Mouse (Mus musculus) kidney, adult 2 months (tissue): ENCODE results near the gene Egfr. TPM values are rescaled to one million over a fixed set of nuclear protein-coding genes. Genes with fewer than 3 reads are reported as not detected.

ENCODE experiments used
- DNase-seq: peaks from one replicate; pipeline ENCODE4 v3.0.0; 2021
- H3K27ac ChIP-seq: fragments of 200-500 bp; 2 replicates; pipeline ENCODE4 v1.5.1; 2012; ENCODE audit warnings: low read depth, low read length, control low read depth, inconsistent platforms; ENCODE audit not compliant: insufficient read depth
- H3K27me3 ChIP-seq: fragments of 200-500 bp; replicated peaks from 2 replicates; pipeline ENCODE4 v1.6.1; 2012; ENCODE audit warnings: mild to moderate bottlenecking, moderate library complexity, low read length, inconsistent platforms; ENCODE audit not compliant: control insufficient read depth, insufficient read depth
- H3K36me3 ChIP-seq: fragments of 200-500 bp; 2 replicates; pipeline ENCODE4 v1.6.1; 2012; ENCODE audit warnings: mild to moderate bottlenecking, moderate library complexity, low read length, inconsistent platforms; ENCODE audit not compliant: control insufficient read depth, insufficient read depth
- H3K4me1 ChIP-seq: fragments of 200-500 bp; 2 replicates; pipeline ENCODE4 v1.6.1; 2011; ENCODE audit warnings: low read length; ENCODE audit not compliant: control insufficient read depth, insufficient read depth
- H3K4me3 ChIP-seq: fragments of 200-500 bp; 2 replicates; pipeline ENCODE4 v1.5.1; 2011; ENCODE audit warnings: mild to moderate bottlenecking, low read depth, low read length, control low read depth; ENCODE audit not compliant: insufficient read depth
- CTCF ChIP-seq: fragments of 200-500 bp; conservative IDR thresholded peaks from 2 replicates; pipeline ENCODE4 v1.5.1; 2011; ENCODE audit warnings: low read depth, mild to moderate bottlenecking, control low read depth, low read length, moderate library complexity, mixed read lengths; ENCODE audit not compliant: insufficient read depth, insufficient read length
- POLR2A ChIP-seq: fragments of 200-500 bp; IDR thresholded peaks from one replicate; pipeline ENCODE4 v1.6.1; 2011; ENCODE audit warnings: low read depth, low read length, control low read depth
- WGBS: fragments of 180-500 bp; shearing (Covaris S2); methylation state at CpG from one replicate; pipeline ENCODE4 v1.1.7; 2018; 5-methylcytosine and 5-hydroxymethylcytosine counted together
- polyA plus RNA-seq: library from polyadenylated mRNA; depleted of rRNA; stranded (reverse); fragments of >200 nt; gene quantifications from 2 replicates; pipeline ENCODE4 v1.2.3, GENCODE M21; 2012

The Egfr gene
- polyA plus RNA-seq, 1 experiment: 19.9 TPM

DNA sequence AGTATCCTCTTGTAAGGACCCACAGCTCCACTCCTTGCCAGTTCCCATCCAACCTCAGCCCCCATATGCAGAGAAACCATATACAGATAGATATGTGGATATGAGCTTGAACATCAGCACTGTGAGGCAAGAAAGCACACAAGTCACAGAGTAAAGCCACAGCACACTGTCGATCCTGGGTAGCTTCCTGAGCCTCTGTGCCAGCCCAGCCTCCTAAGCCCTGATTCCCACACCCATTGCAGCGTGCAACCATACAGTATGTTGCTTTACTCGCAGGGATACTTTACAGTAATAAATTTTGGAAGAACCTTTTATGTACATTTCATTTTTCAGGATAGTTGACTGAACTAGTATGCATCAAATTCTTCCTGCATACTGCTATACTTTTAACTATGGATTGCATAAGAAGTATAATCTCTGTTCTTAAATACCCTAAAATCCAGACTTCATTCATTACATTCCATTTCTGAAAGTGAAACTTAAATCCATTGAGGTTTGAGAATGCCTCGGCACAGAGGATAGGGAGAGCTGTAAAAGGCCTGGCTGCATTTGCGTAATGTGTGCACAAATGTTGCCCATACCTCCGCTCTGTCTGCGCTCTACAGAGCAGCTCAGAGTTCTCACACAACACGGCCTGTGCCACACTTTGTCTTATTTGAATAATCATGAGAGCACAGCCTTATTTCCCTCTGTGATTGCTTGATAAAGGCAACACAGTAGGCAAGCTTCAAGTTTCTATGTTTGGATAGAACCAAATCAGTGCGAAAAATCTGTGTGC, 14.2 kb downstream of the Egfr start:
- no peak for TF ChIP-seq CTCF
- no peak for TF ChIP-seq POLR2A
- Histone ChIP-seq H3K27ac (peak overlapping the region; percentile 17; the same call in 1 of the 2 replicates), H3K27me3 (no peaks in the 10 kb centered on the region), H3K36me3 (no peaks in the 10 kb centered on the region), H3K4me1 (peaks cover 29% of the 10 kb centered on the region), H3K4me3 (no peak overlapping the region)
- DNase-seq: no peak
- 63% methylated on average over 9 of the region's 9 CpGs for WGBS

DNA sequence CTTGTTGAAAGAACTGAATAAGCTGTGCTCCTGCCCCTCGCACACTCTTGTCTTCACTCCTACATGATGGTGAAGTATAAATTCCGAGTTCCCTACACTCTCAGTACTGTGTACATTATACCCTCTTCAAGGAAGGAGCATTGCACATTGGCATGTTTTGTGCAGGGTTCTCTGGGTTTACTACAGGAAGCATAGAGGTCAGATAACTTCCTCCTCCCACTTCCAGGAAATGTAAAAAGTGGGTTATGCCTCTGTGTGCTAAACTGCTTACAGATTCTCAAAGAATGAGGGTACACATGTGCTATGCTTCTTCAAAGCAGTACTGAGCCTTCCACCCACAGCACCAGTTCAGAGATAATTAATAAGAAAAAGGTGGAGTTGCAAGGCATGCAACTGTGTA, 16.0 kb downstream of the Egfr start:
- no peaks in the 10 kb centered on the region for H3K27me3 ChIP-seq
- no peak for DNase-seq
- WGBS: 74% methylated on average over 2 of the region's 2 CpGs
- TF ChIP-seq CTCF (no peak), POLR2A (no peak)
- H3K4me3 ChIP-seq: no peak overlapping the region
- H3K4me1 ChIP-seq: peaks cover 37% of the 10 kb centered on the region
- H3K27ac ChIP-seq: no peak overlapping the region
- no peaks in the 10 kb centered on the region for H3K36me3 ChIP-seq

DNA sequence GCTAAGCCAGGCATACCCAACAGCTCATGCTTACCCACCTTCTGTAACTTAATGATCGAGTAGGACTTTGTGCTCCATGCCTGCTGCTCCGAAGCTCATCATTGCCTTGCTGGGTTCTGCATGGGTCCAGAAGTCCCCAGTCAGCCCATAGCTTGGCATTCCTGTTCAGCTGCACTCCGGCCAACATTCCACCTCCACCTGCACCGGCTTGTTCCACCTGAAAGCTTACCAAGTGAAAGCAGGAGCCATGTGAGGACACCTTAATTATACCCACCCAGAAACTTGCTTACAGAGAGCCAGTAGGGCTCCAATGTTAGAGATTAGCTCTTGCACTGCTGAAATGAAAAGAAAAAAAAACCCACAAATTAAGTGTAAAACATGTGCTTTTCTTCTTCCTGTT, 17.3 kb downstream of the Egfr start:
- 34% methylated on average over 4 of the region's 4 CpGs for WGBS
- Histone ChIP-seq H3K4me1 (peaks cover 37% of the 10 kb centered on the region), H3K36me3 (no peaks in the 10 kb centered on the region)

DNA sequence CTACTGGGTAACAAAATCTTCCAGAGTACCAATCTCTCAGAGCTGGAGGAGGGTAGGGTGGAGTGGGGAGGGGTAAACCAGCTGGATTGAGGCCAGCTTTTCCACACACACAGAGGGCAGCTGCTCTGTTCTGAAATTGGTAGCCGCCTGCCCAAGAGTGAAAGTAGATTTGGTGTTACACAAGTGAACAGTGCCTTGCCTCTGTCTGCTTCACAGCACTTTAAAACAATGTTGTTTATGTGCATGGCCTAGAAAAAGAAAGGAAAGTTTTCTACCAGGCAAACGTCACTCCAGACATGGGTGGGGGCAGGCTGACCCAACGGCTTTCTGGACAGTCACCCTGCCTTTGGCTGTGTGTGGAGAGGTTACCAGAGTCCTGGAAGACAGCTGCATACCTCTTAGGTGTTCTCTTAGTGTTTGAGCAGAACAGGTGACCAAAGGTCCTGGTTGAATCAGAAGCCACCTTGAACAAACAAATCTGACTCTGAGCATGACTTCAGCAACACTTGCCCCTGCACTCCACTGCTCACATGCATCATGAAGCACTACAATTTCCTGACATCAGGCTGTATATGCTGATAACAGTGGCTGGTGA, 17.8 kb downstream of the Egfr start:
- Histone ChIP-seq H3K27ac (peak overlapping the region; percentile 99), H3K4me1 (peaks cover 37% of the 10 kb centered on the region), H3K36me3 (no peaks in the 10 kb centered on the region; the same call in 1 of the 2 replicates), H3K27me3 (no peaks in the 10 kb centered on the region), H3K4me3 (no peak overlapping the region)
- TF ChIP-seq POLR2A (no peak), CTCF (no peak)
- 18% methylated on average over 3 of the region's 3 CpGs for WGBS
- DNase-seq: peak; percentile 69

More for the DNA sequence above, 17.3 kb downstream of the Egfr start:
- DNase-seq: peak; percentile 96
- Histone ChIP-seq H3K4me3 (no peak overlapping the region), H3K27ac (peak overlapping the region; percentile 99), H3K27me3 (no peaks in the 10 kb centered on the region)
- TF ChIP-seq CTCF: no peak
- TF ChIP-seq POLR2A: no peak

DNA sequence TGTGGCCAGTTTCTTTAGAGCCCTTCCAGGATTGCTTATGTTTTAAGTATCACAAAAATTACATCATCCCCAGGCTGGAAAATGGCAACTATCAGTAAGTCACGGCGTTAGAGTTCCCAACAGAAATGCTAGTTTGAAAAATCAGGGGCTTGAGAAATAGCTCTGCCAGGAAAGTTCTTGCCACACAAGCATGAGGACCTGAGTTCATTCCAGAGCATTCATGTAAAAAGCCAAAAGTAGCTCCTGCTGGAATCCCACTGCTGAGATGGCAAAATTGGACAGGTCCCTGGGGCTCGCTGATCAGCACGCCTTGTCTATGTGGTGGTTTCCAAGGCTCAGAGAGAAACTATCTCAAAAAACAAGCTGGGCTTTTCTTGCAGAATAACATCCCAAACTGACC, 19.0 kb downstream of the Egfr start:
- peak overlapping the region; percentile 99 for H3K27ac ChIP-seq
- 44% methylated on average over 4 of the region's 4 CpGs for WGBS
- H3K4me1 ChIP-seq: peaks cover 35% of the 10 kb centered on the region
- TF ChIP-seq CTCF (no peak), POLR2A (no peak)
- peak; percentile 51 for DNase-seq
- H3K27me3 ChIP-seq: no peaks in the 10 kb centered on the region
- no peaks in the 10 kb centered on the region; the same call in 1 of the 2 replicates for H3K36me3 ChIP-seq
- H3K4me3 ChIP-seq: no peak overlapping the region

DNA sequence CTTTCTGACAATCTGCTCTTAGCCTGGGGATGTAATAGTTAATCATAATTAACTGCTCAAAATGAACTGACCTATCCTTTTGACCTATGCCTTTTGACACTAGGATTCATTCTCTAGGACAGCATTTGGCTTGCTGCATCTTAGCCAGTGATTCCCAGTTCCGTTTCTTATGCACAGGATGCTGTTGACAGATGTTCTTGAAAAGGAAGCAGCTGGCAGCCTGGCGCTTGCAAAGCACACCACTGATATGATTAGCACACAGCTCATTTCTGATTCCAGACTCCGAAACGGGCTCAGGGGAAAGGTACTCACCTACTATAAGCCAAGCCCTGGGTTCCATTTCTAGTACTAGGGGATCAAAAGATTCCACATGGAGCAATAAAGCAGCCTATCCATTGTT, 20.7 kb downstream of the Egfr start:
- peak; percentile 31 for DNase-seq
- H3K36me3 ChIP-seq: no peaks in the 10 kb centered on the region; the same call in 1 of the 2 replicates
- H3K4me3 ChIP-seq: no peak overlapping the region
- TF ChIP-seq POLR2A (no peak), CTCF (no peak)
- no peak overlapping the region for H3K27ac ChIP-seq
- 51% methylated on average over 4 of the region's 4 CpGs for WGBS
- no peaks in the 10 kb centered on the region for H3K27me3 ChIP-seq
- peaks cover 44% of the 10 kb centered on the region for H3K4me1 ChIP-seq

DNA sequence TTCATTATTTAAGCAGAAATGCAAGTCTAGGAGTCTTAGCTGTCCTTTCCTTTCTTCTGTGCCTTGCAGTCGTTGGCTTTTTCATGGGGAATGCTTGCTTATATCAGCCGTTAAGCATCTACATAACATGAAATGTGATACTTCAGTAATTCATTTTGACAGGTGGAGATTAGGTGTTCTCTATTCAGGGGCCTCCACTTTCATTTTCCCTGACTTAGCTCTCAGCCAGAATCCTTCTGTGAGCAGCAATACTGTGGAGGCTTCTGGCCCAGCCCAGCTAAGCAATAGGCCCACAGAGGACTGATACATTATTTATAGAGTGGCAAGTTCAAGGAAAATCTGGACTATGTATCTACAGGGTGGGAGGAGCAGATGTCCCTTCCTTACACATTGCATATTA, 25.0 kb downstream of the Egfr start:
- no peak for DNase-seq
- Histone ChIP-seq H3K4me3 (no peak overlapping the region), H3K4me1 (peaks cover 49% of the 10 kb centered on the region), H3K27me3 (no peaks in the 10 kb centered on the region), H3K27ac (peak overlapping the region; percentile 63; the same call in 1 of the 2 replicates), H3K36me3 (no peaks in the 10 kb centered on the region; the same call in 1 of the 2 replicates)
- WGBS: 38% methylated on average over 2 of the region's 2 CpGs
- no peak for TF ChIP-seq CTCF
- no peak for TF ChIP-seq POLR2A
